Mouse (Mus musculus): ENCODE results near the gene Gm10073.
A peak's percentile ranks its signal among the peaks of the same experiment; 100 is the strongest.
"Not testable (repeated sequence)": the region's sequence is repeated elsewhere in the genome, so short reads cannot be mapped to it uniquely, and the experiment has no call there.

Gene Gm10073

GRCm38 (mm10) chr8:106599265-106599979 lies 26.2 kb upstream of the Gm10073 start:
- DNase-seq (ENCODE audit: low spot score in 2 of 2): no peak

GRCm38 (mm10) chr8:106597067-106597466 lies 23.8 kb upstream of the Gm10073 start:
- DNase-seq (ENCODE audit: low spot score in 2 of 2): no peak

DNA sequence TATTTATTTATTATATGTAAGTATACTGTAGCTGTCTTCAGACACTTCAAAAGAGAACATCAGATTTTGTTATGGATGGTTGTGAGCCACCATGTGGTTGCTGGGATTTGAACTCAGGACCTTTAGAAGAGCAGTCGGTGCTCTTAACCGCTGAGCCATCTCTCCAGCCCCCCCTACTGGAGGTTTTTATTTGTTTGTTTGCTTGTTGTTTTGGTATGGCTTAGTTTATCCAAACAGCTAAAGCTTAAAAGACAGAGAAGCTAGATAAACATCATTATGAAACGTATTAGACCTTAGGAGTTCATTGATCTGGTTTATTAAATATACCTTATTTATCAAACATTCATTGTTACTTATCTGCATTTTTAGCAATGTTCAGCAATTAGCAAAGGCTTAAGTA lies 22.4 kb upstream of the Gm10073 start:
- DNase-seq (ENCODE audit: low spot score in 2 of 2): not testable (repeated sequence)

DNA sequence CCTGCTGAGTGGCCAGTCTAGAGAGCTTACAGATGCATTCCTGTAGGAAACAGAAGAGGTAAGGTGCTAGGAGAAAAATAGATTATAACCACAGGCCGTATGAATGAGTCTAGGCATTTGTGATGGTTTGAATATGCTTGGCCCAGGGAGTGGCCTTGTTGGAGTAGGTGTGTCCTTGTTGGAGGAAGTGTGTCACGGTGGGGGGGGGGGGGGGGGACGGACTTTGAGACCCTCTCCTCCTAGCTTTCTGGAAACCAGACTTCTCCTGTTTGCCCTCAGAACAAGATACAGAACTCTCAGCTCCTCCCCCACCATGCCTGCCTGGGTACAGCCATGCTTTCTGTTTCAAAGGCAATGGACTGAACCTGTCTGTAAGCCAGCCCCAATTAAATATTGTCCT lies 19.2 kb upstream of the Gm10073 start:
- no peak for DNase-seq (ENCODE audit: low spot score in 2 of 2)

DNA sequence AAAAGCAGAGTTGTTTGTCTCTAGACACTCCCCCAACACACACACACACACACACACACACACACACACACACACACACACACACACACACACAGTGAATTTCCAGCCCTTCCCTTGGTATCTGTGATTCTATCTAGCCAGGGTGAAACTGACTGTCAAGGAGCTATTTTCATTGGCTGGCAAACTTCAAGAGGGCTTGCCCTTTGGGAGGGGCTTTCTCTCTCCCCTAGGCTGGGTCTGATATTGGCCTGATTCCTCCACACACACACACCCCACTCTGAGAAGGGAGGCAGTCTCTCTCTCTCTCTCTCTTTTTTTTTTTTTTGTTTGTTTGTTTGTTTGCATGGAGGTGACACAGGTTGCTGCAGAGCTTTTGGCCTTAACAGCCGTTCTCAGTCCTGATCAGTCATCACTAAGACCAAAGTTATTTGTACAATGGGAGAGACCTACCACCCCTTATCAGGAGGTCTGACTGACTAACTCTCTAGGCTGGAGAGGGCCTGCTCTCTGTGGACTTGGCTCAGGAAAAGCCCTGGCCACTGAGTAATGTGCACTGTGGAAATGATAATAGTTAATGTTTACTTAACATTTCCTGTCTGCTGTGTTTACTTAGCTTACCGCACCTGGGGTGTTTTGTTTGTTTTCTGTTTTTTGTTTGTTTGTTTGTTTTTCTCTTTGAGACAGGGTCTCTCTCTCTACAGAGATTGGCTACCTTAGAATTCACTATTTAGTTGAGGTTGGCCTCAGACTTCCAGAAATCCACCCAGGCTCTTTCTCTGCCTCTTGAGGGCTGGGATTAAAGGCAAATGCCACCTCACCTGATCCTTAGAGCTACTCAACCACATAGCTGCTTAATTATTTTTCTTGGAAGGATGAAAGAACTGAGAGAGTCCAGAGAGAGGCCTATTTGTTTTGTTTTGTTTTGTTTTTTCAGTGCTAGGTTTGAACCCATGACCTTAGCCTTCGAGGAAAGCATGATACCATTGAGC lies 15.5 kb upstream of the Gm10073 start:
- DNase-seq (ENCODE audit: low spot score in 2 of 2): no peak

DNA sequence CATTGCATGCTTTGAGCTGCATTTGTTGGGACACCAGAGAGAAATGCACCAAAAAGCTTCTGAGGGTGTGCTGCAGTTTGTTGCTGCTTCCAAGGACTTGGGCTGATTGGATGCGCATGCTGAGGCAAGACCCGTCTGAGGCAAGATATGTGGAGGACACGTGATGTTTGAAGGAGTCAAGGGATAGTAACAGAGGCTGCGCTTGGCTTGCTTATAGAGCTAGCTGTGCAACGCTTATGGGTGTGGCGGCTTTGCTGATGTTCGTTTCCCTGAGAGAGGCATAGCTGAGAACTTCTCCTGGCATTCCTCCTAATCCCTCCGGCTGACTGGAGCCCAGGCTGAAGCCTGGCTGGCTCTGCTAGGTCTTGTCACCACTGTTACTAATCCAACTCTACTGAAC lies 13.6 kb upstream of the Gm10073 start:
- no peak for DNase-seq (ENCODE audit: low spot score in 2 of 2)

DNA sequence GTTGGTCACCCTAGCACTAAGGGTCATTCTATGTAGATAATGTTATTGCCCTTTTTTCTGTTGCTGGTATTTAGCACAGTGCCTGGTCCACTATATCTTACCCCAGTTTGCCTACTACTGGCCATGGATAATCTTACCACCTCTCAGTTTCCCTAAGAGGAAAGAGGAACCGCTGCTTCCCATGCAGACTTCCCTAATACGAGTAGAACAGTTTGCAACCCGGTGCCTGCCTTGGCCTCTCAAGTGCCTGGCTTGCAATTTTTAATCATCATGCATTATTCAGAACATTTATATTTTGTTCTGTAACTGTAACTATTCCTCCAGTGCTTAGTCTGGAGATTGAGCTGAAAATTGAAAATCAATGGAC lies 12.4 kb upstream of the Gm10073 start:
- no peak for DNase-seq (ENCODE audit: low spot score in 2 of 2)

DNA sequence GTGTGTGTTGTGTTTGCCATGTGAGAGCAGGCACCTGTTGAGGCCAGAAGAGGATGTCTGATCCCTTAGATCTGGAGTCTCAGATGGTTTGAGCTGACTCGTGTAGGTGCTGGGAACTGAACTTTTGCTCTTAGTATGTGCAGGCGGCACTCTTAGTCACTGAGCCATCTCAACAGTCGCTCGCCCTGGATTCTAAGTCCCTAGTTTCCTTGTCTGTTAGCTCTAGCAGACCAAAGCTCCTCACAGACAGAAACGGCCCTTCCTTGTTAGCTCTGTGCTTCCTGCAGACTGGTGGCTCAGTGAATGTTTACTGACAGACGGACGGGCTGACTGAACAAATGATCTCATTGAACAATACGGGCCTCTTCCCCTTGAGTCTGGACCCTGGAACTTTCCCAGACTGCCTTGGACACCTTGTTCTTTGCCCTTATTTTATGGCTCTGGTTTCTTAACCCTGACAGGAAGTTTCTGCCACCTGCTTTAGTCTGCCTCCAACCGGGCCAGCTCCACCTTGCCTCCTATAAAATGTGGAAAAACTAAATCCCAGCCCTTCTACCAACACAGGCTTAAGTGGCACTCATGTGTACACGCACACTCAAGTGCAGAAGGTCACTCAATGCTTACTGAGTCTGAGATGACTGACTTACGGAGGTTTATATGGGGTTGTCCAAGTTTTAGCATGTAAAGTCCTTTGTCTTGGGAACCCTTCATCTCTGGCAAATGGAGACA lies 11.8 kb upstream of the Gm10073 start:
- DNase-seq (ENCODE audit: low spot score in 2 of 2): no peak

DNA sequence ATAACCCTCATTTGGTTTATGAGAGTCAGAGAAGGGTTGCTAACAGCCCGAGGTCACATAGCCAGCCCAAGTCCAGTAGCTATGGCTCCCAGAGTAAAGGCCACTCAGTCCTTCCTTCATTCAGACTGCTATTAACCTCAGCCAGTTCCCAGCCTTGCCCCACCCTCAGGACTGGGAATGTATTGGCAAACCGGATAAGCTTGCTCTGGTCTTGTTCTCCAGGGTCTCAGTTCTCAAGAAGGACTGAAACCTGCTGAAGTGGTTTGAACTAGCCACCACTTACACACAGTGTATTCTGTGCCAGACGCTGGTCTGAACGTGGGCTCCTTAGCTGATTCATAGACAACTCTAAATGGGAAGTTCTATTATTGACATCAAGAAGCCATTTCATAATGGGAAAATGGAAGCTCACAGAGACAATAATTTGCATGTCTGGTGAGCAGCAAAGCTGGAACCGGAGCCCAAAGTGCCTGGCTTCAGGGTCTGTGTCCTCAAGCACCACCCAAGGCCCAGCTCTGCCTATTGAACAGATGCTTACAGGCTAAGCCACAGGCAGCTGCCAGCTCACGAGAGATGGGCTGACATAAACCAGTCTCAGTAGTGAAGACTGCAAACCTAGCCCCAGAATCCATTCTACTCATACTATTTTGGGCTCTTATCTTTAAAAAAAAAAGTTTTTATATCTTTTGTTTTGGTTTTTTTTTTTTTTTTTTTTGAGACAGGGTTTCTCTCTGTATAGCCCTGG lies 8.3 kb upstream of the Gm10073 start:
- no peak for DNase-seq (ENCODE audit: low spot score in 2 of 2)

DNA sequence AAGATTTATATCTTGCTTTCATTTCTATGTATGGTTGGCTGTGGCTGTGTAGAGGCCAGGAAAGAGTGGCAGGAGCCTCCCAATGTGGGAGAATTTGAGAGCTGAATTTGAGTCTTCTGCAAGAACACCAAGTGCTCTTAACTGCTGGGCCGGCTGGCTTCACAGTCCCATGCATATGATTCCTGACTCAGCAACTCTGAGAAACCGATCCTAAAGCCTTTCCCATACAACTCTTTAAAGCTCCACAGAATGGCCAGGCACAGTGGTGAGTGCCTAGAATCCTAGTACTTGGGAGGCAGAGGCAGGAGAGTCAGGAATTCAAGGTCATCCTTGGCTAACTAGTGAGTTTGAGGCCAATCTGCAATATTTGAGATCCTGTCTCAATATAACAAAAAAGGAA lies 6.2 kb upstream of the Gm10073 start:
- no peak for DNase-seq (ENCODE audit: low spot score in 2 of 2)

DNA sequence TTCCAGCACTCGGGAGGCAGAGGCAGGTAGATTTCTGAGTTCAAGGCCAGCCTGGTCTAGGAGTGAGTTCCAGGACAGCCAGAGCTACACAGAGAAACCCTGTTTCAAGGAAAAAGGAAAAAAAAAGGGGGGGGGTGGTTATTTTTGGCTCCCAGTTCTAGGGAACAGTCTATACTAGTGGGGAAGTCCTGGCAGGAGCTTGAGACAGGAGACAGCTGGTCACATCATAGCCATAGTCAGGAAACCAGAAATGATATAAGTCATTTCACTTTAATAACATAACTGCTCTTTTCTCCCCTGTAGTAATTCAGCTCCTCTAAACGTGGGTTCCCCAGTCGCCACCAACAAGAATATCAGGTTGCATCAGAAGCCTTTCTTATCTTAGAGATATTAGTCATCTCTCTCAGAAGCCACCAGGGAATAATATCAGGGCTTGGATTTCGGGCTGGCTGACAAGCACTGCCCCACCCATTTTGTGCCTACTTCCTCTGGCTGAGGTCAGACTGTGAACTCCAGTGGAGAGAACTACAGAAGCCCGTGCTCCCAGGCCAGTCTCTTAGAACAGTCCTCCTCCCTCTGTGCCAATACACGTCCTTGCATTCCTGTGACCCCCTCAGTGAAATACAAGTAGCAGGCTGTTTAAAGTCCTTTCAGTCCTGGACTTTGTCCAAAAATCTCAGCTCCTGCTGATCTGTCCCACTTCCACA lies 3.7 kb upstream of the Gm10073 start:
- no peak for DNase-seq (ENCODE audit: low spot score in 2 of 2)

DNA sequence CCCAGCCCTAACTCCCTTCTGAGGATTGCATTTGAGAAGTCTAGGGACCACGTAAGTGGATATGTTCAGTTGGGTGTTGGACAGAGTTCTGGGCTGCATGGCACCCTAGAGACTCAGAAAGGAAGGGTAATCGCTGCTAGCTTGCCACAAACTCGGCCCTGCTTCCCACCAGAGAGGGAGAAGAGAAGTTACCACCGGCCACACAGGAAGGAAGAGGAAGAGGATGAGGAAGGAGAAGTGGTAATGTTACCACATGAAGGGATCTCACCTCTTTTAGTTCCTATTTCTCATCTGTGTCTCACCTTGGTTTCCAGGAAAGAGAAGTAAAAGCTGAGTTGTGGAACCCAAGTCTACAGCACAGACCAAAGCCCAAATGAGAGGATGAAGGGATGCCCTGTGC lies 1.0 kb upstream of the Gm10073 start:
- DNase-seq (ENCODE audit: low spot score in 2 of 2): no peak

DNA sequence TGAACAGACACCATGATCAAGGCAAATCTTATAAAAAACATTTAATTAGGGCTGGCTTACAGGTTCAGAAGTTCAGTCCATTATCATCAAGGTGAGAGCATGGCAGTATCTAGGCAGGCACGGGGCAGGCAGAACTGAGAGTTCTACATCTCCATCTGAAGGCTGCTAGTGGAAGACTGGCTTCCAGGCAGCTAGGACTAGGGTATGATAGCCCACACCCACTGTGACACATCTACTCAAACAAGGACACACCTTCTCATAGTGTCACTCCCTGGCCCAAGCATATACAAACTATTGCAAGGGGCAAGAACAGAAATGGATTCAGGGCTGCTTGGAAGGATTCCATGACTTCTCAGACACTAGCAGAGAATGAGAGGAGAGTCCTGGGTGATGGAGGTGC lies 1.1 kb downstream of the Gm10073 start:
- DNase-seq (ENCODE audit: low spot score in 2 of 2): not testable (repeated sequence)

DNA sequence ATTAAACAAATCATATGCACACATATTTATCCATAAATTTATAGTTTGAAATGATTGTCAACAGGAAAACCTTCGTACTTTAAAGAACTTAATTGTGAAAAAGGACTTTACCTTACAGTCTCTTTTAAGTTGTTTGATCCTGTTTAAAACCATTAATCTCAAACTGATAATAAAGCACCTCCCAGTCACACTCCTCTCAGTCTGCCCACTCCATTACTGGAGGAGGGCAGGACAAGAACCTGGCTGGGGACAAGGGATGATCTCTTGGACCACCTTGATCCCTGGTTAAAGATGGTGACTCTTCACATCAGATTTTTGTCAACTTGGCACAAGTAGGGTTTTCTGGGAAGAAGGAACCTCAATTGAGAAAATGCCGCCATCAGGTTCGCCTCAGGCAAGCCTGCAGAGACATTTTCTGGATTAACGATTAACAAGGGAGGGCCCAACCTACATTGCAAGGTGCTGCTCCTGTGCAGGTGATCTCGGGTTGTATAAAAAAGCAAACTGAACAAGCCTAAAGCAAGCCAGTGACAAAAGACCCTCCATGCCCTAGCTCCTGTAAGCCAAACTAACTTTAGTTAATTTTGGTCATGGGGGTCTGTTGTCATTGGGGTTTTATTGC lies 1.6 kb downstream of the Gm10073 start:
- DNase-seq (ENCODE audit: low spot score in 2 of 2): no peak

DNA sequence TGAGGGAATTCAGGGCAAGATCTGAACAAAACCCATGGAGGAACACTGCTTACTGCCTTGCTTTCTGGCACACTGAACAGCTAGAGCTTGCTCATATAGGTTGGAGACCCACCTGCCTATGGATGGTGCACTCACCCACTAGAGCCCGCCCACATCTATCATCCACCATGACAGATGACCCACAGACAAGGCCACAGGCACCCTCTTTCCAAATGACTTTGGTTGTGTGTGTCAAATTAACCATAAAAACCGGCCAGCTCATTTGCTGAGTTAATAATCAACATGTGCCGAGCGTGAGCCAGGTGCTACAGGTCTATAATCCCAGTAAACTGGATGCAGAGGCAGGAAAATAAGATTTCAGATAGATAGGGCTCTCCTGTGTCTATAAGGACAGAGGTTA lies 2.9 kb downstream of the Gm10073 start:
- DNase-seq (ENCODE audit: low spot score in 2 of 2): no peak

DNA sequence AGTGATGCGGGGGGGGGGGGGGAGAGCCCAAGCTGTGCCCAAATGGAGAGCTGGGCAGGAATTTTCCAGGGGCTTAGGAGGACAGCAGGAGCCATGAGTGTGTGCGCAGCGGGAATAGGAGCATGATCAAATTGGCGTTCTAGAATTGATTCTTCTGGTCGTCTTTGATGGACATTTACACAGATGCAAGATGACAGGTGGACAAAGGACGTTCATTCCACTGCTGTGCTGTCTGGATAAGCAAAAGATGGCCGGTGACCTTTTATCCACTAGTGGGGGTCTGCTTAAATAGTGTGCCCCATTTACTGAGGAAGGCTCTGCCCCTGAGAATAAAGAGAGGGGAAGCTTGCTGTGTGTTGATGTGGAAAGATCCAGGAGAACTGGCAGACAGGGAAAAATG lies 4.3 kb downstream of the Gm10073 start:
- no peak for DNase-seq (ENCODE audit: low spot score in 2 of 2)

GRCm38 (mm10) chr8:106563691-106564182 lies 9.5 kb downstream of the Gm10073 start:
- no peak for DNase-seq (ENCODE audit: low spot score in 2 of 2)

GRCm38 (mm10) chr8:106561097-106561865 lies 12.0 kb downstream of the Gm10073 start:
- peak; percentile 30 to 44 for DNase-seq (ENCODE audit: low spot score in 2 of 2)

- no peak for DNase-seq (ENCODE audit: low spot score in 2 of 2)
These were observed 13.4 kb downstream of the Gm10073 start for GRCm38 (mm10) chr8:106559844-106560243.

Data from spleen, postnatal 14 days (tissue).